Mouse (Mus musculus) heart, embryonic 10.5 days (tissue): Measurements from ENCODE around the gene Kcnj14. TPM values are rescaled to one million over a fixed set of nuclear protein-coding genes. Genes with fewer than 3 reads are reported as not detected.
A peak's percentile ranks its signal among the peaks of the same experiment; 100 is the strongest.

Experiments
- DNase-seq: peaks from one replicate; pipeline ENCODE4 v3.0.0-alpha.2; 2017; ENCODE audit warnings: low spot score
- H3K27ac ChIP-seq: fragments of 300-500 bp; sonication (generic); 2 replicates; pipeline ENCODE4 v1.5.1; 2016; ENCODE audit warnings: mild to moderate bottlenecking
- H3K27me3 ChIP-seq: fragments of 300-500 bp; sonication (generic); 2 replicates; pipeline ENCODE4 v1.6.1; 2016; ENCODE audit warnings: mild to moderate bottlenecking; ENCODE audit not compliant: poor library complexity, insufficient read depth, severe bottlenecking
- H3K36me3 ChIP-seq: fragments of 300-500 bp; sonication (generic); 2 replicates; pipeline ENCODE4 v1.6.1; 2016; ENCODE audit warnings: mild to moderate bottlenecking, moderate library complexity
- H3K4me1 ChIP-seq: fragments of 300-500 bp; sonication (generic); 2 replicates; pipeline ENCODE4 v1.6.1; 2016; ENCODE audit warnings: mild to moderate bottlenecking
- H3K4me3 ChIP-seq: fragments of 300-500 bp; sonication (generic); 2 replicates; pipeline ENCODE4 v1.5.1; 2016; ENCODE audit warnings: mild to moderate bottlenecking, moderate library complexity
- H3K9me3 ChIP-seq: fragments of 300-500 bp; sonication (generic); 2 replicates; pipeline ENCODE4 v1.6.1; 2016; ENCODE audit warnings: mild to moderate bottlenecking, moderate library complexity
- WGBS: fragments of 180-500 bp; shearing (Covaris S2); methylation state at CpG from one replicate; pipeline ENCODE4 v1.1.7; 2016; 5-methylcytosine and 5-hydroxymethylcytosine counted together
- polyA plus RNA-seq: library from polyadenylated mRNA; unstranded; fragments of >200 nt; fragmentation: Nextera tagmentation; extraction: Ambion mirVana; gene quantifications from 2 replicates; pipeline ENCODE4 v1.2.1, GENCODE M21; 2016

Kcnj14 gene
- polyA plus RNA-seq, 1 experiment from 2014 or later: 1.4 TPM

GRCm38 (mm10) chr7:45819843-45820242 lies 4.7 kb downstream of the Kcnj14 start:
- WGBS: 7% methylated on average over 25 of the region's 25 CpGs
- H3K27ac ChIP-seq: no peak overlapping the region

GRCm38 (mm10) chr7:45815984-45816351 lies 8.6 kb downstream of the Kcnj14 start:
- Histone ChIP-seq H3K4me1 (peaks cover 32% of the 10 kb centered on the region), H3K9me3 (no peaks in the 10 kb centered on the region), H3K4me3 (no peak overlapping the region), H3K27ac (no peak overlapping the region), H3K36me3 (peaks cover 21% of the 10 kb centered on the region), H3K27me3 (peaks cover 31% of the 10 kb centered on the region)
- no peak for DNase-seq
- 49% methylated on average over 2 of the region's 2 CpGs for WGBS

More at GRCm38 (mm10) chr7:45819843-45820242, 4.7 kb downstream of the Kcnj14 start:
- Histone ChIP-seq H3K27me3 (peaks cover 32% of the 10 kb centered on the region), H3K9me3 (no peaks in the 10 kb centered on the region), H3K36me3 (peaks cover 25% of the 10 kb centered on the region), H3K4me1 (peaks cover 20% of the 10 kb centered on the region), H3K4me3 (peak overlapping the region; percentile 39)
- DNase-seq: no peak

GRCm38 (mm10) chr7:45815323-45815983 lies 9.1 kb downstream of the Kcnj14 start:
- Histone ChIP-seq H3K27ac (no peak overlapping the region), H3K36me3 (peaks cover 26% of the 10 kb centered on the region), H3K27me3 (peaks cover 26% of the 10 kb centered on the region), H3K4me1 (peaks cover 32% of the 10 kb centered on the region), H3K4me3 (no peak overlapping the region), H3K9me3 (no peaks in the 10 kb centered on the region)
- DNase-seq: peak; percentile 73
- WGBS: 65% methylated on average over 10 of the region's 10 CpGs

GRCm38 (mm10) chr7:45814841-45815240 lies 9.7 kb downstream of the Kcnj14 start:
- WGBS: 10% methylated on average over 5 of the region's 5 CpGs
- Histone ChIP-seq H3K9me3 (no peaks in the 10 kb centered on the region), H3K27me3 (peaks cover 20% of the 10 kb centered on the region), H3K4me1 (peaks cover 30% of the 10 kb centered on the region), H3K4me3 (peak overlapping the region; percentile 94), H3K27ac (0 out of 2 replicates have a peak overlapping the region, but pooled peaks have one; percentile 100), H3K36me3 (peaks cover 33% of the 10 kb centered on the region)
- no peak for DNase-seq

- Histone ChIP-seq H3K36me3 (peaks cover 40% of the 10 kb centered on the region), H3K27ac (peak within 1 kb of the TSS; percentile 100), H3K9me3 (no peaks in the 10 kb centered on the region), H3K4me3 (peak within 1 kb of the TSS; percentile 94), H3K4me1 (peaks cover 27% of the 10 kb centered on the region), H3K27me3 (peaks cover 15% of the 10 kb centered on the region)
- DNase-seq: peak; percentile 100
- WGBS: under 1% methylated on average over 82 of the region's 92 CpGs
Observed at GRCm38 (mm10) chr7:45813787-45814779, 10.5 kb downstream of the Kcnj14 start, which contains the start of gene Cyth2. Cyth2 (minus strand) TSS chr7:45814581.

GRCm38 (mm10) chr7:45812921-45813320 lies 11.7 kb downstream of the Kcnj14 start:
- H3K27me3 ChIP-seq: 0 out of 2 replicates have a peak, but pooled peaks cover 5% of the 10 kb centered on the region
- H3K36me3 ChIP-seq: peaks cover 52% of the 10 kb centered on the region
- H3K27ac ChIP-seq: peak overlapping the region; percentile 100; the same call in 1 of the 2 replicates
- peaks cover 30% of the 10 kb centered on the region for H3K4me1 ChIP-seq
- H3K9me3 ChIP-seq: no peaks in the 10 kb centered on the region
- DNase-seq: no peak
- peak overlapping the region; percentile 94 for H3K4me3 ChIP-seq
- WGBS: 89% methylated on average over 8 of the region's 8 CpGs

GRCm38 (mm10) chr7:45809276-45810075 lies 15.1 kb downstream of the Kcnj14 start:
- H3K36me3 ChIP-seq: peaks cover 73% of the 10 kb centered on the region
- no peak overlapping the region for H3K27ac ChIP-seq
- WGBS: 89% methylated on average over 14 of the region's 14 CpGs
- no peak overlapping the region for H3K4me3 ChIP-seq
- H3K4me1 ChIP-seq: peaks cover 25% of the 10 kb centered on the region
- no peaks in the 10 kb centered on the region for H3K9me3 ChIP-seq
- no peak for DNase-seq
- H3K27me3 ChIP-seq: no peaks in the 10 kb centered on the region

GRCm38 (mm10) chr7:45808471-45808870 lies 16.1 kb downstream of the Kcnj14 start:
- H3K4me3 ChIP-seq: no peak overlapping the region; the same call in 1 of the 2 replicates
- no peaks in the 10 kb centered on the region for H3K9me3 ChIP-seq
- WGBS: 64% methylated on average over 11 of the region's 11 CpGs
- H3K36me3 ChIP-seq: peaks cover 73% of the 10 kb centered on the region
- H3K27ac ChIP-seq: no peak overlapping the region
- H3K27me3 ChIP-seq: no peaks in the 10 kb centered on the region
- no peak for DNase-seq
- peaks cover 25% of the 10 kb centered on the region for H3K4me1 ChIP-seq

- H3K9me3 ChIP-seq: no peaks in the 10 kb centered on the region
- H3K4me3 ChIP-seq: no peak overlapping the region
- no peak overlapping the region for H3K27ac ChIP-seq
- peaks cover 55% of the 10 kb centered on the region for H3K36me3 ChIP-seq
- WGBS: 56% methylated on average over 5 of the region's 5 CpGs
- H3K27me3 ChIP-seq: peaks cover 5% of the 10 kb centered on the region; the same call in 1 of the 2 replicates
- no peak for DNase-seq
- H3K4me1 ChIP-seq: peaks cover 14% of the 10 kb centered on the region
Observed at GRCm38 (mm10) chr7:45805941-45806340, 18.6 kb downstream of the Kcnj14 start.

- Histone ChIP-seq H3K36me3 (peaks cover 22% of the 10 kb centered on the region), H3K4me3 (no peak overlapping the region), H3K9me3 (no peaks in the 10 kb centered on the region), H3K27ac (no peak overlapping the region), H3K27me3 (peaks cover 39% of the 10 kb centered on the region), H3K4me1 (peaks cover 31% of the 10 kb centered on the region)
- WGBS: 83% methylated on average over 6 of the region's 6 CpGs
- no peak for DNase-seq
Observed at GRCm38 (mm10) chr7:45802551-45802950, 22.0 kb downstream of the Kcnj14 start.

GRCm38 (mm10) chr7:45801348-45801747 lies 23.2 kb downstream of the Kcnj14 start:
- 3% methylated on average over 12 of the region's 12 CpGs for WGBS
- Histone ChIP-seq H3K4me1 (peaks cover 35% of the 10 kb centered on the region), H3K36me3 (peaks cover 10% of the 10 kb centered on the region; the same call in 1 of the 2 replicates), H3K4me3 (peak overlapping the region; percentile 38), H3K9me3 (no peaks in the 10 kb centered on the region), H3K27me3 (peaks cover 51% of the 10 kb centered on the region), H3K27ac (no peak overlapping the region)
- peak; percentile 95 for DNase-seq

- peak; percentile 87 for DNase-seq
- Histone ChIP-seq H3K27ac (peak overlapping the region; percentile 47; the same call in 1 of the 2 replicates), H3K4me3 (peak overlapping the region; percentile 38), H3K27me3 (peaks cover 57% of the 10 kb centered on the region), H3K36me3 (0 out of 2 replicates have a peak, but pooled peaks cover 4% of the 10 kb centered on the region), H3K4me1 (peaks cover 29% of the 10 kb centered on the region), H3K9me3 (no peaks in the 10 kb centered on the region)
- 12% methylated on average over 24 of the region's 25 CpGs for WGBS
Observed at GRCm38 (mm10) chr7:45800546-45801204, 23.9 kb downstream of the Kcnj14 start.
